Mouse (Mus musculus): ENCODE data around the gene Rcn3. TPM values are rescaled to one million over a fixed set of nuclear protein-coding genes. Genes with fewer than 3 reads are reported as not detected.

The Rcn3 gene
- polyA plus RNA-seq, 1 experiment from 2014 or later = 314 TPM

DNA sequence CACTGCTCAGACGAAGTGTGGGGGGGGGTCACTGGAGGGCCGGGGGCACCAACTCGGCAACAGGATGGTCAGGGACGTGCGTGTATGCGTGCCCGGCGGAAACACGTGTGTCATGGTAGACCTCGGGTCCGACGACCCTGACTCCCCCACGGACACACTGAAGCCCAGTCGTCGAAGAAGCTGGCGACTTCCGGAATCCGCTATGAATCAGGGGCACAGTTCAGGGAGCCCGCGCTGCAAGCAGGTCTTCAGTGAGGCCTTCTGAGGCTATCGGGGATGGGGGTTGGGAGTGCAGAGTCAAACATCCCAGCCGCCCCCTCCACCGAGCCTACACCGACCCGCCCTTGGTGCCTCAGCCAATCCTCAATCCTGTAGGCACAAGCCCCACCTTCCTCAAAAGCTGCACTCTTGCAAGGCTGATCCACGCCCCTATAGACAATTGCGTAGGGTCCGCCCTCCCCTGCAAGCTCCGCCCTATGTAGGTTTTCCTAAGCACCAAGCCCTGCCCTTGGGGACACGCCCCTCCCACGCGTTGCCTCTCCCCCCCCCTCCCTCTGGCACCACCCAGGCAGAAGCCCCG is 38.0 kb downstream of the Rcn3 start:
- Histone ChIP-seq H3K27me3 (ENCODE audit: insufficient read depth, poor library complexity, severe bottlenecking) (no peaks in the 10 kb centered on the region), H3K9me3 (no peaks in the 10 kb centered on the region), H3K27ac (peak overlapping the region; percentile 99), H3K4me1 (peaks cover 50% of the 10 kb centered on the region), H3K4me3 (peak overlapping the region; percentile 78), H3K36me3 (peaks cover 24% of the 10 kb centered on the region)
- WGBS = under 1% methylated on average over 33 of the region's 33 CpGs
- peak; percentile 100 for DNase-seq (ENCODE audit: low spot score)

GRCm38 (mm10) chr7:45053117-45053930 is 38.7 kb downstream of the Rcn3 start:
- WGBS = under 1% methylated on average over 31 of the region's 59 CpGs
- Histone ChIP-seq H3K27me3 (ENCODE audit: insufficient read depth, poor library complexity, severe bottlenecking) (no peaks in the 10 kb centered on the region), H3K9me3 (no peaks in the 10 kb centered on the region), H3K27ac (peak overlapping the region; percentile 99), H3K36me3 (peaks cover 31% of the 10 kb centered on the region), H3K4me1 (peaks cover 50% of the 10 kb centered on the region), H3K4me3 (peak overlapping the region; percentile 78)
- peak; percentile 91 for DNase-seq (ENCODE audit: low spot score)

DNA sequence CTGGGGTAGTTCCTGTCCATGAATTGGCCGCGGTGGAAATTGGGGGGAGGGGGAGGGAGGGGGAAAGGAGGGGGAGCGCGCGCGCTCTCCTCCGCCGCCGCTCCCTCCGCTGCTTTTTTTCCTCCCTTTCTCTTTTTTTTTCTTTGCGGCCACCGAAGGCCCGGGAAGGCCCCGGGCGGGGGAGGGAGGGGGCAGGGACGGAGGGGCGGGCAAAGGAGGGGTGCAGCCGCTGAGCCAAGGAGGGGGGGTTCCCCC is 39.2 kb downstream of the Rcn3 start, which contains the start of gene Prr12:
Gene Prr12 (minus strand): TSS at position 20 of the 255 bp plus-strand sequence.
- Histone ChIP-seq H3K27me3 (ENCODE audit: insufficient read depth, poor library complexity, severe bottlenecking) (no peaks in the 10 kb centered on the region), H3K4me1 (peaks cover 52% of the 10 kb centered on the region), H3K27ac (peak within 1 kb of the TSS; percentile 99), H3K9me3 (no peaks in the 10 kb centered on the region), H3K36me3 (peaks cover 37% of the 10 kb centered on the region), H3K4me3 (peak within 1 kb of the TSS; percentile 78)
- no peak for DNase-seq (ENCODE audit: low spot score)
- 0% methylated on average over 2 of the region's 18 CpGs for WGBS

DNA sequence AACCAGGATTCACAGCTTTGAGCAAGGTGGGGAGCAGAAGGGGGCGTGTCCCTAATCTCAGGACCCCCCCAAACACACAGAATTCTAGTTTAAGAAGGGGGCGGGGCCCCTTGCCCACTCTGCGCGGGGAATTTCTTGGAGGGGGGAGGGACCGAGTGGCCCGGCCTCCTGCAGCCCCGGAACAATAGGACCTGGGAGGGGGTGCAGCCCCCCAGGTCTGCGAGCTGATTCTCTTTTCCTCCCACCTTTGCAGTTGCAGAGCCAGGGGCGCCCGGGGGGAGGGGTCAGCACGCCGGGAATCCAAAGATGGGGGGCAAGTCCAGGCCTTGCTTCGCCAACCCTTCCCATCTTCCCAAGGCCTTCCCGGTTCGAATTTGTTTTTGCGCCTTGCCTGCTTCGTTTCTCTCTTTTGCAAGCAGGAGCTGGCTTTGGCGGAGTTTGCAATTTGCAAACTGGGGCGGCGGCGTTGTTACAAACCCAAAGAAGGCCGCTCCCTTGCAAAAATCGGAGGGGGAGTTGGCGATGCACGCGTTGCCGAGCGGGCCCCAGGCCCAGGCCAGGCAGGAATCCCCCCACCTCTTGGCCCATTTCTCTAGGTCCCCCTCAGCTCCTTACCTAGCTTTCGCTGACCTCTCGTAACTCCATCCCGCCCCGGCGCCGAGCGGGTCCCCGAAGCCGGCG is 39.7 kb downstream of the Rcn3 start:
- peak overlapping the region; percentile 78 for H3K4me3 ChIP-seq
- H3K27ac ChIP-seq = peak overlapping the region; percentile 99
- no peaks in the 10 kb centered on the region for H3K9me3 ChIP-seq
- H3K27me3 ChIP-seq (ENCODE audit: insufficient read depth, poor library complexity, severe bottlenecking) = no peaks in the 10 kb centered on the region
- peaks cover 41% of the 10 kb centered on the region for H3K36me3 ChIP-seq
- WGBS = under 1% methylated on average over 38 of the region's 38 CpGs
- no peak for DNase-seq (ENCODE audit: low spot score)
- H3K4me1 ChIP-seq = peaks cover 57% of the 10 kb centered on the region

DNA sequence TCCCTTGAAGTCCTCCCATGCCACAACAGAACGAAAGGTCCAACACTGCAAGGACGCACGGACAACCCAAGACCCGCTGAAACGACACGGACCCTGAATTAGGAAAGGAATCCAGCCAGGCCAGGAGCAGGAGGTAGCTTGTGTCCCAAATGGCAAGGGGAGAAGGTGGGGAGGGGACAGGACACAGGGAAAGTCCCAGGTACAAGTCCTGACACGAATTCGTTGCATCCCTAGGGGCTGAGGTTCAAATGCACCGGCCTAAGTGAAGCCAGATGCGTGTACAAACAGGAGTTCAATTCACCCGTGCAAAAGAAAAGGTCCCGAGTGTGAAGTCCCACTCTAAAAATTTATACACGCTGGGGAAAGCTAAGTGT is 40.4 kb downstream of the Rcn3 start:
- 2% methylated on average over 13 of the region's 13 CpGs for WGBS
- Histone ChIP-seq H3K4me3 (peak overlapping the region; percentile 78), H3K9me3 (no peaks in the 10 kb centered on the region), H3K27ac (peak overlapping the region; percentile 99), H3K4me1 (peaks cover 60% of the 10 kb centered on the region), H3K27me3 (ENCODE audit: insufficient read depth, poor library complexity, severe bottlenecking) (no peaks in the 10 kb centered on the region), H3K36me3 (peaks cover 47% of the 10 kb centered on the region)
- DNase-seq (ENCODE audit: low spot score) = no peak

GRCm38 (mm10) chr7:45050945-45051600 is 40.9 kb downstream of the Rcn3 start:
- DNase-seq (ENCODE audit: low spot score) = peak; percentile 95
- Histone ChIP-seq H3K4me3 (peak overlapping the region; percentile 78), H3K4me1 (peaks cover 59% of the 10 kb centered on the region), H3K36me3 (peaks cover 52% of the 10 kb centered on the region), H3K9me3 (no peaks in the 10 kb centered on the region), H3K27me3 (ENCODE audit: insufficient read depth, poor library complexity, severe bottlenecking) (no peaks in the 10 kb centered on the region), H3K27ac (peak overlapping the region; percentile 99; the same call in 1 of the 2 replicates)
- 3% methylated on average over 16 of the region's 16 CpGs for WGBS

GRCm38 (mm10) chr7:45048923-45049657 is 42.9 kb downstream of the Rcn3 start:
- no peaks in the 10 kb centered on the region for H3K27me3 ChIP-seq (ENCODE audit: insufficient read depth, poor library complexity, severe bottlenecking)
- peaks cover 53% of the 10 kb centered on the region for H3K4me1 ChIP-seq
- H3K27ac ChIP-seq = no peak overlapping the region
- no peak overlapping the region for H3K4me3 ChIP-seq
- H3K9me3 ChIP-seq = no peaks in the 10 kb centered on the region
- DNase-seq (ENCODE audit: low spot score) = no peak
- H3K36me3 ChIP-seq = peaks cover 72% of the 10 kb centered on the region
- 90% methylated on average over 23 of the region's 23 CpGs for WGBS

GRCm38 (mm10) chr7:45048001-45048890 is 43.8 kb downstream of the Rcn3 start:
- peaks cover 80% of the 10 kb centered on the region for H3K36me3 ChIP-seq
- WGBS = 93% methylated on average over 38 of the region's 38 CpGs
- H3K27ac ChIP-seq = no peak overlapping the region
- no peaks in the 10 kb centered on the region for H3K27me3 ChIP-seq (ENCODE audit: insufficient read depth, poor library complexity, severe bottlenecking)
- no peak overlapping the region for H3K4me3 ChIP-seq
- no peak for DNase-seq (ENCODE audit: low spot score)
- no peaks in the 10 kb centered on the region for H3K9me3 ChIP-seq
- H3K4me1 ChIP-seq = peaks cover 48% of the 10 kb centered on the region

- DNase-seq (ENCODE audit: low spot score) = no peak
- H3K4me3 ChIP-seq = no peak overlapping the region
- H3K36me3 ChIP-seq = peaks cover 88% of the 10 kb centered on the region
- no peak overlapping the region for H3K27ac ChIP-seq
- 95% methylated on average over 14 of the region's 14 CpGs for WGBS
- peaks cover 48% of the 10 kb centered on the region for H3K4me1 ChIP-seq
- H3K9me3 ChIP-seq = no peaks in the 10 kb centered on the region
- no peaks in the 10 kb centered on the region for H3K27me3 ChIP-seq (ENCODE audit: insufficient read depth, poor library complexity, severe bottlenecking)
Observed at GRCm38 (mm10) chr7:45047491-45047890, 44.5 kb downstream of the Rcn3 start.

DNA sequence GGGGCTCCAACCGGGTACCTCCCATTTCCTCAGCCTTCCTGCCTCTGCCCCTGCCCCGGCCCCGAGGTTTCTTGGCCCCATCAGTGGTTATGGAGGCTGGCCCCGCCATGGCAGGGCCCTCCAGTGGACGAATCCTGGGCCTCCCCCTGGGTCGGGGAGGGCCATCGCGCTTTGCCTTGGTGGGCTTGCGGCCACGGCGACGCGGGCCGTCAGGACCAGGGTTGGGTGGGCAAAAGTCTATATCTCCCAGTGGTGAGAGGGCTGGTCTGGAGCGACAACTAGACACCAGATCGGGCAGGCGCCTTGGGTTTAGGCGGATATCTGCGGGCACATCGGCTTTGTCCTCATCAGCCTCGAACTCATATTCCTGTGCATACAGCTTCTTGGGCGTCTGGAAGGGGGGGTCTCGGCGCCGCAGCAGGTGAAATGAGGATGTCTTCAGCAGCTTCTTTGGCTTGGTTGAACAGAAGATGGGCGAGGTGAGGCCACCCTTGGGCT is 45.1 kb downstream of the Rcn3 start:
- H3K27me3 ChIP-seq (ENCODE audit: insufficient read depth, poor library complexity, severe bottlenecking) = no peaks in the 10 kb centered on the region
- DNase-seq (ENCODE audit: low spot score) = no peak
- H3K27ac ChIP-seq = no peak overlapping the region
- H3K9me3 ChIP-seq = no peaks in the 10 kb centered on the region
- 88% methylated on average over 26 of the region's 26 CpGs for WGBS
- peaks cover 45% of the 10 kb centered on the region for H3K4me1 ChIP-seq
- H3K4me3 ChIP-seq = 0 out of 2 replicates have a peak overlapping the region, but pooled peaks have one; percentile 2
- H3K36me3 ChIP-seq = peaks cover 93% of the 10 kb centered on the region

GRCm38 (mm10) chr7:45045741-45046140 is 46.3 kb downstream of the Rcn3 start:
- no peak for DNase-seq (ENCODE audit: low spot score)
- Histone ChIP-seq H3K36me3 (peaks cover 100% of the 10 kb centered on the region), H3K27ac (no peak overlapping the region), H3K9me3 (no peaks in the 10 kb centered on the region), H3K4me1 (peaks cover 33% of the 10 kb centered on the region), H3K4me3 (no peak overlapping the region), H3K27me3 (ENCODE audit: insufficient read depth, poor library complexity, severe bottlenecking) (no peaks in the 10 kb centered on the region)
- 93% methylated on average over 22 of the region's 22 CpGs for WGBS

Measured in heart, embryonic 10.5 days (tissue).